Mouse (Mus musculus): ENCODE measurements around the gene Irx2. TPM values are rescaled to one million over a fixed set of nuclear protein-coding genes. Genes with fewer than 3 reads are reported as not detected.

Gene Irx2
- polyA plus RNA-seq, 1 experiment: 3.2 TPM

DNA sequence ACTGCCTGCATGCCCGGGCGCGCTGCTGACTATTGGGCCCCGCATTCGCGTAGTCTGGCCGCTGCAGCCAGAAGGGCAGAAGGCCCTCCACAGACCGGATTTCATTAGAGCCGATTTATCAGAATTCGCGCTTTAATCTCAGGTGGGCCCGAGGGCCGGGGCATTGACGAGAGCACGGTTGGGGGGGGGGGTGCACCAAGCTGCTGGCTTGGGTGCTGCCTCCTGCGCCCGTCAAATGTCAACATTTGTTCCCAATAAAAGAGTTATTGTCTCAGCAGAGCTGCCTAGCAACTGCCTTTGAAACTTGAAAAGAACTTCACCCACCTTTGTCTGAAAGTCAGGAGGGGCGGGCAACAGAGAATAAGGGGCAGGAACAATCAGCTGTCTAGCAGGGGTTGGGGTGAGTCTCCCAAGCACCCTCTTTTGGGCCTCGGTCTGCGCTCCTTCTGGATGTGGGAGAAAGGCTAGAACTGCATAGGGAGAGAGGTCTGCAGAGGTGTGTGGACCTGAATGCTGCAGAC, 7.8 kb downstream of the Irx2 start:
- no peak for DNase-seq (ENCODE audit: low read depth)

DNA sequence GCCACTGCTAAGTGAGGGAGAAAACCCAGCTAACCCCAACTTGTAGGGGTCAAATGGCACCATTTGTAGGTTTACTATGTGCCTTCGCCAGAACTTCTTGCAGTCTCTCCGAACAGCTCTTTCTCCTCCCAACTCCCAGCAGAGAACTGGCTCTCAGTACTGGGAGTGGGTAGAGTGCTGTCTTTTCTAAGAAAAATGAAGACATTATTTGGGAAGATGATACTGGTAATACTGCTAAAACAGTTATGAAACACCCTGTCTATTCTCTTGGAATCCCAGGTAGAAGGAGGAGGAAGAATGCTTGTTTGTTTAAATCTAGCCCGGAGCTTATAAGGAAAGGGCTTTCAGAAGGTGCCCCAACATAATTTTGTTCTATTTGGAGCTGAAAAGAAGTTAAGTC, 8.9 kb downstream of the Irx2 start:
- DNase-seq (ENCODE audit: low read depth): no peak

DNA sequence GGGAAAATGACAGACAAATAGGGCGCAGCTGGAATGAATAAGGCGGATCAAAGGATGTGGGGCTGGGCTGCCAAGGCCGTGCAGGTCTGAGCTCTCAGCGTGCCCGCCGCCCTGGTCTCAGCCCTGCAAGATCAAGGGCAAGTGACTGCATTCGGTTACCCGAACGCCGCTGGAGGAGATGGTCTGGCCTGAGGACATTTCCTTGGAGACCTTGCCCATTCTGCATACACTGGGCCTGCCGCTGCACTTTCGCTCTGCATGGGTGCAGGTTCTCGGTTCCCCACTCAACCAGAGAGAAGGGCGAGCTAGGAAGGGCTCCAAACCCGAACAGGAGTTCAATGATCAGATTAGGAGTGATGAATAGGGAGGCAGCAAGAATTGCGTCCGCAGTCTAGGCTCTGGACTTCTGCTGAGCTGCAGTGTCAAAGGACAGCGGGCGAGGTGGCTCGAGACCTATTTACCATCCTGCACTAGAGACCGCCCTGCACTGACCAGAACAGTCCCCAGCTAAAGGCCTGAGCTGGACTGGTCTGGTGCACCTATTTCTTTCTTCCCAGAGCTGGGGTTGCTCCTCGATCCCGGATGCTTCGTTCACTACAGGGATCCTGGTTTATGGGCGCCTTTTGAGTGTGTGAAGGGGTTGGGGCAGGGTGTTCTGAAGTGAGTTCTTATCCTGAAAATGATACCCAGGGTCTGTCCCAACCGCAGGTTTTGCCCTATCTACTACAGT, 9.9 kb downstream of the Irx2 start:
- DNase-seq (ENCODE audit: low read depth): no peak

DNA sequence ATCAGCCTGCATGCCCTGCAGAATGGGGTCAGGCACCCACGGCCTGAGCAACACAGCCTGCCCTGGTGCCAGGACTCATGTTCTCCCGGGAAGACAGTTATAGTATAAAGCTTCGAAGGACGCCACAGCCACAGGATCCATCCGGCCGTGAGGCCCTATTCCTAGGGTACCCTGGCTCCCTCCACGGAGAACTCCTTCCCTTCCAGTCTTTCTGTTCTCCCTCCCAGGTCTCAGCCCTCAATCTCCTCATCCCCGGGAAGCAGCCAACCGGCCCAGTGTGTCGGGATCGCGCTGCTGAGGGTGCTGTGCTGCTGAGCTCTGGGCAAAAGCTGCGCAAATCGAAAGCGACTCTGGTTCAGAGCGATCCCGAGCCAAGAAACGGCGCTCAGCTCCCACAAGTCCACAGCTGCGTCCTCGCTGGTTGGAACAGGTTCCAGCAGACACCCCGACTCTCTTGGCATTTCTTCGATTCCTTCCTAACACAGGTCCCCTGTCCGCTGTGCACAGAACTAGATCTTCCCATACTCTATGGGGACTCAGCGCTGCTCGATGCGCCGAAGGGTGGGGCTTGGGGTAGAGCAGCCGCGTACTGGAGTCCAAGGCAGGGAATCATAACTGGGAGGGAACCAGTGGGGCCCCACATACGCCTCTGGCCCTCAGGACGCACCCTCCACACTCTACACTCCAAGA, 11.0 kb downstream of the Irx2 start:
- DNase-seq (ENCODE audit: low read depth): no peak

DNA sequence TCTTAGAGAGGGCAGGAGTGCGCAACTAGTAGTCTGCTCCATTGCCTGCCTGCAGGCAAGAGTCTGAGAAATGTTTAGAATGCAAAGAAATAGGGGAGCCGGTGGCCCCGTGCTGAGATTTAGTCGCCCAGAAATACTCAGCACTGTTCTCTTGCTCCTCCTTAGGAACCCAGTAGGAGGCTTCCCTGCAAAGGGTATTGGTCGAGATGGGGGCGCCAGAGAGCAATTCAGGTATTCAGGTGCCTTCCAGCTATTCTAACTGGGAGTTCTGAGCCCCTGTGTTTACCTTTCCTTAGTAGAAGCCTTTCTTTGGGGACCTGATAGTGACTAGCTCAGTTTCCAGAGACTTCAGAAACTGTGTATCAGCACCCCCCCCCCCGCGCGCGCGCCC, 11.5 kb downstream of the Irx2 start:
- DNase-seq (ENCODE audit: low read depth): no peak

DNA sequence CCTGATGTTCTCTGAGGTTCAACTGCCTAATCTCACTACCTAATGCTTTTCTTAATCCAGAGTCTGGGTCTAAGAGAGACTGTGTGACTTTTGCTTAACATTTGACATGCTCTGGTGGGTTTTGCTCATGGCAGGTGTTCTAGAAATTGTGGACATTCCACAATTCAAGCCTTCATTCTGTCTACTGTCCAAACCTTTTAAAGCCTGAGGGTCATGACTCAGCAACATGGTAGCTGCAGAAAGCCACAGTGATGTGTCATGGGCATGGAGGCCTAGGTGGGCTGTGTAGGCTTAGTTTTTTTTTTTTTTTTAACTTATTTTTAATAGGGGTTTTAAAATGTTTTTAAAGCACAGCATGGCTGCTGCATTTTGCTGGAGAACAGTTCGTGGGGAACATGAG, 27.8 kb downstream of the Irx2 start:
- DNase-seq (ENCODE audit: low read depth): no peak

DNA sequence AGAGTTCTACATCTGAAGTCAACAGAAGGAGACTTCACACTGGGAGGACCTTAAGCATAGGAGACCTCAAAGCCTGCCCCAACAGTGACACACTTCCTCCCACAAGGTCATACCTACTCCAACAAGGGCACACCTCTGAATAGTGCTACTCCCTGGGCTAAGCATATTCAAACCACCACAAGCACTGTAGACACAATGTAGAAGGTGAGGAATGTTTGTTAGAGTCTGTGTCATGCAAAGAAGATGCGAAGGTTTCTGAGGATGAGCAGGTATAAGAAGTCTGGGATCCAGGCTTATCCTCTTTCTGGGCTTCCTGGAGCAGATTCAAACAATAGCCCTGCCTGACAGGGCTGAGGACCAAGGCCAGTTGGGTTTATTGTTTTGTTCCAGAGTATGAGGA, 47.2 kb downstream of the Irx2 start:
- no peak for DNase-seq (ENCODE audit: low read depth)
